ENCODE assay signal across 8 mouse cellular contexts in genomic region chr6:39118456-39118881, GRCm38 (mm10). TPM values are rescaled to one million over a fixed set of nuclear protein-coding genes. Genes with fewer than 3 reads are reported as not detected.
DNase-seq lines count a peak whose midpoint lies in the region; ATAC-seq and TF ChIP-seq lines count a peak whose summit lies in the region.

No protein-coding gene starts in this region.

- peak overlapping the region; percentile 39 for H3K4me3 ChIP-seq in C2C12 (ENCODE audit: insufficient read depth, poor library complexity, severe bottlenecking)
- peak overlapping the region; percentile 69 for H3K4me3 ChIP-seq in embryonic facial prominence, embryonic 13.5 days
- H3K4me3 ChIP-seq in hindbrain, embryonic 10.5 days, result peak overlapping the region; percentile 65

- peaks cover 5% of the 10 kb centered on the region; the same call in 1 of the 2 replicates for H3K9me3 ChIP-seq in embryonic facial prominence, embryonic 13.5 days
- peaks cover 9% of the 10 kb centered on the region for H3K9me3 ChIP-seq in hindbrain, embryonic 10.5 days

- H3ac ChIP-seq in C2C12 (ENCODE audit: control insufficient read depth, insufficient read length, low read depth), result peak overlapping the region; percentile 76

- no peaks in the 10 kb centered on the region for H3K79me3 ChIP-seq in C2C12 (ENCODE audit: low read depth)

- no peak for TF ChIP-seq CTCF in C2C12 (IDR thresholded peaks at IDR 0.05; ENCODE audit: control insufficient read depth, insufficient read depth, insufficient read length)

- H3K27me3 ChIP-seq in C2C12 (ENCODE audit: control insufficient read depth, insufficient read depth, insufficient read length), result no peaks in the 10 kb centered on the region
- H3K27me3 ChIP-seq in embryonic facial prominence, embryonic 13.5 days, result peaks cover 66% of the 10 kb centered on the region
- H3K27me3 ChIP-seq in hindbrain, embryonic 10.5 days (ENCODE audit: insufficient read depth, poor library complexity, severe bottlenecking), result peaks cover 61% of the 10 kb centered on the region

- H3K9ac ChIP-seq in embryonic facial prominence, embryonic 13.5 days, result peak overlapping the region; percentile 75

- peak; percentile 23 for DNase-seq in cerebellum, adult 8-10 months
- DNase-seq in hindbrain, embryonic 10.5 days (ENCODE audit: low spot score), result peak; percentile 48
- peak; percentile 67 for DNase-seq in lung, postnatal 10 days
- peak; percentile 78 for DNase-seq in testis, postnatal 10 days (ENCODE audit: low spot score)
- DNase-seq in frontal cortex, adult 2 months (ENCODE audit: extremely low spot score in 1 of 2, low spot score in 1 of 2), result no peak

- no peak overlapping the region for H3K27ac ChIP-seq in embryonic facial prominence, embryonic 13.5 days
- peak overlapping the region; percentile 84 for H3K27ac ChIP-seq in hindbrain, embryonic 10.5 days

- no peak for ATAC-seq in cerebellum, adult (ENCODE audit: insufficient number of reproducible peaks, low FRiP score, low TSS enrichment)
- peak; percentile 39; the same call in 1 of the 2 replicates for ATAC-seq in embryonic facial prominence, embryonic 13.5 days (ENCODE audit: insufficient number of reproducible peaks, insufficient read depth, low FRiP score, low TSS enrichment, low read depth)

- H3K4me1 ChIP-seq in embryonic facial prominence, embryonic 13.5 days, result peaks cover 4% of the 10 kb centered on the region; the same call in 1 of the 2 replicates
- H3K4me1 ChIP-seq in hindbrain, embryonic 10.5 days (replicated peaks), result peaks cover 10% of the 10 kb centered on the region

- WGBS in embryonic facial prominence, embryonic 13.5 days, result 10% methylated on average over 49 of the region's 49 CpGs
- 12% methylated on average over 49 of the region's 49 CpGs for WGBS in hindbrain, embryonic 10.5 days

- H3K4me2 ChIP-seq in embryonic facial prominence, embryonic 13.5 days, result peak overlapping the region; percentile 70

- no peaks in the 10 kb centered on the region for H3K79me2 ChIP-seq in C2C12 (ENCODE audit: control insufficient read depth, insufficient read depth)

- no peaks in the 10 kb centered on the region for H3K36me3 ChIP-seq in C2C12 (ENCODE audit: control insufficient read depth, insufficient read depth)
- no peaks in the 10 kb centered on the region for H3K36me3 ChIP-seq in embryonic facial prominence, embryonic 13.5 days
- H3K36me3 ChIP-seq in hindbrain, embryonic 10.5 days, result no peaks in the 10 kb centered on the region

TF ChIP-seq in C2C12, 6 proteins besides CTCF, POLR2A, EP300 and RAD21:
- TF ChIP-seq MYOG (IDR thresholded peaks at IDR 0.05; ENCODE audit: control insufficient read depth, extremely low read depth, insufficient read length) (no peak), FOSL1 (IDR thresholded peaks at IDR 0.05; ENCODE audit: insufficient read depth, low read length, poor library complexity, severe bottlenecking) (no peak), USF1 (IDR thresholded peaks at IDR 0.05; ENCODE audit: low read depth) (no peak), MAX (IDR thresholded peaks at IDR 0.05) (no peak), MYOD1 (IDR thresholded peaks at IDR 0.05; ENCODE audit: control insufficient read depth, insufficient read length, low read depth) (no peak), CEBPB (IDR thresholded peaks at IDR 0.05; ENCODE audit: low read depth) (no peak)

RNA-seq across cellular contexts. Expression of gene Parp12, which starts 0.3 kb away (rescaled TPM):
- polyA plus RNA-seq in C2C12 (2012; fragmentation: generic; extraction: Trizol), result 6.3 TPM
- 7.0 and 8.5 TPM in 2 replicates for polyA plus RNA-seq in embryonic facial prominence, embryonic 13.5 days (2015; fragmentation: Nextera tagmentation; extraction: Ambion mirVana)
- polyA plus RNA-seq in hindbrain, embryonic 10.5 days (2016; fragmentation: Nextera tagmentation; extraction: Ambion mirVana), result 1.6 and 2.1 TPM in 2 replicates
- 18.6 and 23.0 TPM in 2 replicates for polyA plus RNA-seq in frontal cortex, adult 2 months (2012; rRNA removed)

Comparison
In these comparisons a context has a peak if more than half of its experiments do, and no peak if none do; other contexts are left out.
1. DNase-seq: peak in cerebellum, adult 8-10 months (single experiment), hindbrain, embryonic 10.5 days (single experiment), lung, postnatal 10 days (single experiment) and testis, postnatal 10 days (single experiment); none in frontal cortex, adult 2 months (0 of 2).
2. Peak in every context shown above with its lines, with median percentiles within 50 percentile points of each other: H3K4me3 ChIP-seq.